Mouse (Mus musculus) hindbrain, embryonic 11.5 days (tissue): ENCODE results near the gene Sult6b2. TPM values are rescaled to one million over a fixed set of nuclear protein-coding genes. Genes with fewer than 3 reads are reported as not detected.
A peak's percentile ranks its signal among the peaks of the same experiment; 100 is the strongest.

Experiments
- ATAC-seq: fragments of 200-750 bp; cut with Nextera tagmentation; 2 replicates; pipeline ENCODE4 v1.8.0; 2017; ENCODE audit warnings: mild to moderate bottlenecking, moderate TSS enrichment, moderate library complexity; ENCODE audit not compliant: low FRiP score
- DNase-seq: peaks from one replicate; pipeline ENCODE4 v3.0.0-alpha.2; 2015; ENCODE audit warnings: low spot score
- H3K27ac ChIP-seq: fragments of 300-500 bp; sonication (generic); 2 replicates; pipeline ENCODE4 v1.5.1; 2014; ENCODE audit warnings: mild to moderate bottlenecking, low read depth, low read length
- H3K27me3 ChIP-seq: fragments of 300-500 bp; sonication (generic); 2 replicates; pipeline ENCODE4 v1.6.1; 2014; ENCODE audit warnings: mild to moderate bottlenecking, low read length, moderate library complexity, mixed read lengths; ENCODE audit not compliant: control insufficient read depth, insufficient read depth
- H3K36me3 ChIP-seq: fragments of 300-500 bp; sonication (generic); 2 replicates; pipeline ENCODE4 v1.6.1; 2014; ENCODE audit warnings: mild to moderate bottlenecking, low read length, moderate library complexity, mixed read lengths; ENCODE audit not compliant: control insufficient read depth, insufficient read depth
- H3K4me1 ChIP-seq: fragments of 300-500 bp; sonication (generic); replicated peaks from 2 replicates; pipeline ENCODE4 v1.6.1; 2014; ENCODE audit warnings: low read length, mixed read lengths; ENCODE audit not compliant: control insufficient read depth, insufficient read depth
- H3K4me2 ChIP-seq: fragments of 300-500 bp; sonication (generic); replicated peaks from 2 replicates; pipeline ENCODE4 v1.6.1; 2014; ENCODE audit warnings: mild to moderate bottlenecking, low read depth, low read length
- H3K4me3 ChIP-seq: fragments of 300-500 bp; sonication (generic); 2 replicates; pipeline ENCODE4 v1.5.1; 2014; ENCODE audit warnings: low read depth, low read length
- H3K9ac ChIP-seq: fragments of 300-500 bp; sonication (generic); 2 replicates; pipeline ENCODE4 v1.6.1; 2014; ENCODE audit warnings: low read depth, low read length
- H3K9me3 ChIP-seq: fragments of 300-500 bp; sonication (generic); 2 replicates; pipeline ENCODE4 v1.6.1; 2016; ENCODE audit warnings: low read length; ENCODE audit not compliant: control insufficient read depth
- WGBS: fragments of 180-500 bp; shearing (Covaris S2); extraction: QIAGEN DNeasy Blood & Tissue Kit; methylation state at CpG from one replicate; pipeline ENCODE4 v1.1.7; 2014; 5-methylcytosine and 5-hydroxymethylcytosine counted together
- polyA plus RNA-seq: library from polyadenylated mRNA; unstranded; fragments of >200 nt; fragmentation: Nextera tagmentation; extraction: Ambion mirVana; gene quantifications from 2 replicates; pipeline ENCODE4 v1.2.1, GENCODE M21; 2014

Gene Sult6b2
- polyA plus RNA-seq, 1 experiment from 2014 or later: not detected

DNA sequence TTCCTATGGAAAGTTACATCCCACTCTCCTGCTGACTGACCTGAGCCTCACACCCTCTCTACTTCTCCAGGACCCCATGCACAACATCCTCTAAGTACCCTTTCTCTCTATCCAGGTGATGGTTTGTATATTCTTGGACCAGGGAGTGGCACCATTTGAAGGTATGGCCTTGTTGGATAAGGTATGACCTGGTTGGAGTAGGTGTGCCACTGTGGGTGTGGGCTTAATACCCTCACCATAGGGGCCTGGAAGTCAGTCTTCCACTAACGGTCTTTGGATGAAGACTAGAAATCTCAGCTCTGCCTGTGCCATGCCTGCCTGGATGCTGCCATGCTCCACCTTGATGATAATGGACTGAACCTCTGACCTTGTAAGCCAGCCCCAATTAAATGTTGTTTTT lies 34.2 kb upstream of the Sult6b2 start:
- no peak for ATAC-seq
- no peak for DNase-seq

GRCm38 (mm10) chr6:142837326-142837725 lies 33.0 kb upstream of the Sult6b2 start:
- no peak for ATAC-seq

More for the DNA sequence above, 34.2 kb upstream of the Sult6b2 start:
- H3K4me1 ChIP-seq: no peaks in the 10 kb centered on the region
- WGBS: 90% methylated on average over 1 of the region's 1 CpGs
- no peaks in the 10 kb centered on the region for H3K9me3 ChIP-seq
- H3K27me3 ChIP-seq: no peaks in the 10 kb centered on the region
- no peak overlapping the region for H3K27ac ChIP-seq
- H3K36me3 ChIP-seq: no peaks in the 10 kb centered on the region
- no peak overlapping the region for H3K9ac ChIP-seq
- H3K4me3 ChIP-seq: no peak overlapping the region
- no peak overlapping the region for H3K4me2 ChIP-seq

GRCm38 (mm10) chr6:142835726-142836125 lies 31.4 kb upstream of the Sult6b2 start:
- ATAC-seq: peak; percentile 89
- Histone ChIP-seq H3K27ac (peak overlapping the region; percentile 1; the same call in 1 of the 2 replicates), H3K9ac (no peak overlapping the region), H3K4me3 (no peak overlapping the region), H3K4me1 (no peaks in the 10 kb centered on the region), H3K27me3 (no peaks in the 10 kb centered on the region), H3K36me3 (no peaks in the 10 kb centered on the region), H3K9me3 (no peaks in the 10 kb centered on the region), H3K4me2 (no peak overlapping the region)
- 32% methylated on average over 18 of the region's 18 CpGs for WGBS
- peak; percentile 56 for DNase-seq

More at GRCm38 (mm10) chr6:142837326-142837725, 33.0 kb upstream of the Sult6b2 start:
- Histone ChIP-seq H3K9me3 (no peaks in the 10 kb centered on the region), H3K27ac (no peak overlapping the region), H3K36me3 (no peaks in the 10 kb centered on the region), H3K27me3 (no peaks in the 10 kb centered on the region), H3K4me3 (no peak overlapping the region), H3K9ac (no peak overlapping the region), H3K4me1 (no peaks in the 10 kb centered on the region), H3K4me2 (no peak overlapping the region)
- 84% methylated on average over 9 of the region's 9 CpGs for WGBS
- no peak for DNase-seq

DNA sequence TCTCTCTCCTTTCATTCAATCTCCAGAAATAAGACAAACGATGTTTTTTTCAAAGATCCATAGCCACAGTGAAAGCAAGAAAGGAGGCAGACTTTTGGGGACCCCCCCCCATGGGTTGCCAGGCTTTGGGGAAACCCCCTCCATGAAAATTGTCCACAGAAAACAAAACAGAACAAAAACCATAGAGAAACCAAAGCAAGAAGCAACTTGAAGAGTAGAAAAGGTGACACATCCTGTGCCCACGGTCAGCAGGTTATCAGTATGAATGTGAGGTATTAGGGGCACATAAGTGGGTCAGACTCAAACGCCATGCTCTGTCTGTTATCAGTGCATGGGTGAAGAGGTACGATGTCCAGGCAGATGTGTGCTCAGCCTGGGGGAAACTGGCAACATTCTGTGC lies 30.6 kb upstream of the Sult6b2 start:
- Histone ChIP-seq H3K4me3 (no peak overlapping the region), H3K36me3 (no peaks in the 10 kb centered on the region), H3K27me3 (no peaks in the 10 kb centered on the region), H3K27ac (no peak overlapping the region), H3K4me2 (no peak overlapping the region), H3K9me3 (no peaks in the 10 kb centered on the region), H3K9ac (no peak overlapping the region), H3K4me1 (no peaks in the 10 kb centered on the region)
- WGBS: 86% methylated on average over 4 of the region's 4 CpGs
- ATAC-seq (no peak), DNase-seq (no peak)

DNA sequence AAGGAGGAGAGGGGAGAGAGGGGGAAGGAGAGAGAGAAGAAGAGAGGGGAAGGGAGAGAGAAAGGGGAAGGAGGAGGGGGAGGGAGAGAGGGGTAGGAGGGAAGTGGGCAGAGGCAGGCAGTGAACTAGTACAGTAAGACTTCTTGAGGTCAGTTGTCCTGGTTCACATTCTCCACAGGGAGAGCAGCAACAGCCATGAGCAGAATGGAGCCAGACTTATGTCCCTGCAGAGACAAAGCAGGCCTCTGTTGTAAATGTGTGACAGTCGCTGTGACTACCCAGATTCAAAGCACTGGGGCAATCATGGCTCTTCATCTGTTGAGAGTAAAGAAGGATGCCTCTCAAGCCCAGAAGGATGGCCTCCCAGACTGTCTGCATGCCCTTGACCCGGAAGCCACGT lies 27.4 kb upstream of the Sult6b2 start:
- no peak overlapping the region for H3K4me3 ChIP-seq
- DNase-seq: no peak
- 86% methylated on average over 3 of the region's 3 CpGs for WGBS

GRCm38 (mm10) chr6:142831243-142831642 lies 26.9 kb upstream of the Sult6b2 start:
- Histone ChIP-seq H3K4me3 (no peak overlapping the region), H3K9me3 (no peaks in the 10 kb centered on the region), H3K4me2 (no peak overlapping the region), H3K36me3 (no peaks in the 10 kb centered on the region), H3K27me3 (no peaks in the 10 kb centered on the region), H3K27ac (no peak overlapping the region), H3K9ac (no peak overlapping the region), H3K4me1 (no peaks in the 10 kb centered on the region)
- ATAC-seq: no peak
- 49% methylated on average over 8 of the region's 8 CpGs for WGBS
- no peak for DNase-seq

More for the DNA sequence above, 27.4 kb upstream of the Sult6b2 start:
- Histone ChIP-seq H3K27me3 (no peaks in the 10 kb centered on the region), H3K9me3 (no peaks in the 10 kb centered on the region), H3K36me3 (no peaks in the 10 kb centered on the region), H3K27ac (no peak overlapping the region), H3K9ac (no peak overlapping the region), H3K4me1 (no peaks in the 10 kb centered on the region), H3K4me2 (no peak overlapping the region)
- no peak for ATAC-seq

DNA sequence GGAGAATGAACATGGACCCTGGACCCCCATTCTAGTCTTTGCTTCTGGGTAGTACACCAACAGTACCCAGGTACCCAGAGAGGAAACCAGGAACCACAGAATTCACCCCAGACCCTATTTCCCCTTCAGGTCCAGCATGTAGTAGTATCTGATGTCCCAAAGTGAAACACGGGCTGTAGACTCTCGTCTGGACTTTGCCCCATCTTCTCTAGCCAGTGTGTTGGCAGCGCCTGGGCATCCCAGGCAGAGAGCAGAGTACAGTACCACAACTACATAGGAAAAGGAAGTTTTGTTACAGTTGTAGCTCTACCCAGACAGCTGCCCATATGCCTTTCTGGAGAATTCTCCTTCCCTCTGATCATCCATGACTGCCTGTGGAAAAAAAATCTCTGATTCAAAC lies 25.9 kb upstream of the Sult6b2 start:
- WGBS: 96% methylated on average over 3 of the region's 3 CpGs
- Histone ChIP-seq H3K36me3 (no peaks in the 10 kb centered on the region), H3K9me3 (no peaks in the 10 kb centered on the region), H3K9ac (no peak overlapping the region), H3K27me3 (no peaks in the 10 kb centered on the region), H3K4me3 (no peak overlapping the region), H3K27ac (no peak overlapping the region), H3K4me2 (no peak overlapping the region), H3K4me1 (no peaks in the 10 kb centered on the region)
- ATAC-seq: no peak
- no peak for DNase-seq

GRCm38 (mm10) chr6:142825449-142825848 lies 21.1 kb upstream of the Sult6b2 start:
- Histone ChIP-seq H3K36me3 (no peaks in the 10 kb centered on the region), H3K4me1 (no peaks in the 10 kb centered on the region), H3K27me3 (no peaks in the 10 kb centered on the region), H3K4me3 (no peak overlapping the region), H3K27ac (no peak overlapping the region), H3K9ac (no peak overlapping the region), H3K9me3 (no peaks in the 10 kb centered on the region), H3K4me2 (no peak overlapping the region)
- ATAC-seq: no peak
- 86% methylated on average over 5 of the region's 5 CpGs for WGBS
- no peak for DNase-seq

GRCm38 (mm10) chr6:142823008-142823787 lies 18.9 kb upstream of the Sult6b2 start:
- Histone ChIP-seq H3K9ac (no peak overlapping the region), H3K4me1 (no peaks in the 10 kb centered on the region), H3K9me3 (no peaks in the 10 kb centered on the region), H3K36me3 (no peaks in the 10 kb centered on the region), H3K4me2 (no peak overlapping the region), H3K27ac (no peak overlapping the region), H3K4me3 (no peak overlapping the region), H3K27me3 (no peaks in the 10 kb centered on the region)
- 84% methylated on average over 5 of the region's 5 CpGs for WGBS
- ATAC-seq: no peak
- no peak for DNase-seq
